Mouse (Mus musculus) limb, embryonic 11.5 days (tissue): Measurements from ENCODE around the gene Acat3. TPM values are rescaled to one million over a fixed set of nuclear protein-coding genes. Genes with fewer than 3 reads are reported as not detected.
"Not testable (repeated sequence)": the region's sequence is repeated elsewhere in the genome, so short reads cannot be mapped to it uniquely, and the experiment has no call there.

Source experiments
- ATAC-seq: fragments of 200-750 bp; cut with Nextera tagmentation; 2 replicates; pipeline ENCODE4 v1.8.0; 2017; ENCODE audit warnings: low read depth; ENCODE audit not compliant: insufficient number of reproducible peaks, low FRiP score, low TSS enrichment
- DNase-seq: peaks from one replicate; pipeline ENCODE4 v3.0.0-alpha.2; 2015; ENCODE audit warnings: low spot score
- H3K27ac ChIP-seq: fragments of 300-500 bp; sonication (generic); replicated peaks from 2 replicates; pipeline ENCODE4 v1.5.1; 2014; ENCODE audit warnings: low read depth, mild to moderate bottlenecking, low read length
- H3K27me3 ChIP-seq: fragments of 300-500 bp; sonication (generic); 2 replicates; pipeline ENCODE4 v1.6.1; 2014; ENCODE audit warnings: mild to moderate bottlenecking, low read length, mixed read lengths; ENCODE audit not compliant: control insufficient read depth, insufficient read depth
- H3K36me3 ChIP-seq: fragments of 300-500 bp; sonication (generic); 2 replicates; pipeline ENCODE4 v1.6.1; 2014; ENCODE audit warnings: mild to moderate bottlenecking, low read length, moderate library complexity, mixed read lengths; ENCODE audit not compliant: control insufficient read depth, insufficient read depth
- H3K4me1 ChIP-seq: fragments of 300-500 bp; sonication (generic); 2 replicates; pipeline ENCODE4 v1.6.1; 2014; ENCODE audit warnings: low read length, mixed read lengths; ENCODE audit not compliant: control insufficient read depth, insufficient read depth
- H3K4me2 ChIP-seq: fragments of 300-500 bp; sonication (generic); 2 replicates; pipeline ENCODE4 v1.6.1; 2014; ENCODE audit warnings: low read depth, mild to moderate bottlenecking, moderate library complexity; ENCODE audit not compliant: severe bottlenecking
- H3K4me3 ChIP-seq: fragments of 300-500 bp; sonication (generic); 2 replicates; pipeline ENCODE4 v1.5.1; 2014; ENCODE audit warnings: low read depth, low read length
- H3K9ac ChIP-seq: fragments of 300-500 bp; sonication (generic); 2 replicates; pipeline ENCODE4 v1.6.1; 2014; ENCODE audit warnings: mild to moderate bottlenecking, low read length
- H3K9me3 ChIP-seq: fragments of 300-500 bp; sonication (generic); 2 replicates; pipeline ENCODE4 v1.6.1; 2016; ENCODE audit warnings: low read length; ENCODE audit not compliant: control insufficient read depth
- WGBS: fragments of 180-500 bp; shearing (Covaris S2); extraction: QIAGEN DNeasy Blood & Tissue Kit; methylation state at CpG from one replicate; pipeline ENCODE4 v1.1.7; 2014; 5-methylcytosine and 5-hydroxymethylcytosine counted together
- polyA plus RNA-seq: library from polyadenylated mRNA; unstranded; fragments of >200 nt; fragmentation: Nextera tagmentation; extraction: Ambion mirVana; gene quantifications from 2 replicates; pipeline ENCODE4 v1.2.1, GENCODE M21; 2014

Gene Acat3
- polyA plus RNA-seq, 1 experiment from 2014 or later, result 0.68 TPM

DNA sequence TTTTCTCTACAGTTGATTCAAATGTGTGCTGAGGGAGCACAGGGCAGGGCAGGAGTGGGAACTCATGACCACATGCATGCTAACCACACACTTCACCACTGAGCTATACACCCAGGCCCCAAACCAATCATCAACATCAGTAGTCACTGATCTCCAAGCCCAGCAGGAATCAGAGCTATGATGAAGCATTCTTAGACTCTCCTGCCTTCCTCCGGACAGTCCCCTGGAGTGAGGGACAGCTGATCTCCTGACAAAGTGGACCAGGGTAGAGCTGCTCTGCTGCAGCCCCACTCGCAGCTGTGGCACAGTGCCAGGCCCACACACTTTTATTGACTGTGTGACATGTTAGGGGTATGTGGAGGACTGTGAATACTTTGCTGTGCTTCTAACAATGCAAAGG, 19.0 kb upstream of the Acat3 start:
- ATAC-seq, H3K4me3 ChIP-seq, DNase-seq, H3K4me1 ChIP-seq, H3K9ac ChIP-seq, H3K27me3 ChIP-seq, H3K36me3 ChIP-seq, H3K9me3 ChIP-seq, H3K27ac ChIP-seq: not testable (repeated sequence)
- 29% methylated on average over 1 of the region's 2 CpGs for WGBS
- peak overlapping the region; percentile 25; the same call in 1 of the 2 replicates for H3K4me2 ChIP-seq

DNA sequence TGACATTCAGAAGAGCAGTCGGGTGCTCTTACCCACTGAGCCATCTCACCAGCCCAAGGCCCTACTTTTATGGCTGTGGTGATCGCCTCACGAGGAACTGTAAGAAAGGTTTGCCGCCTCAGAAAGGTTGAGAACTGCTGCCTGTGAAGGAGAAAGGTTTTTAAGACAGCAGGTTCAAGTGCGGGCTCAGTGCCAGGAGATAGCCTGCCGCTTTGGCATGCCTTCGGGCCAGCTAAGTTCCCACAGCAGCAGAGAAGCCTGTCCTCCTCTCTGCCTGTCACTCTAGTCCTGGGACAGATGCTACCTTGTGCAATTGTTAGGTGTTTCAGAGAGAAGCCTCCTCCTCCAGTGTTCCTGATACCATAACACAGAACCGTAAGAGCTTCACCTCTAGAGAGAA, 16.3 kb upstream of the Acat3 start:
- H3K27ac ChIP-seq, result no peak overlapping the region
- ATAC-seq (no peak), DNase-seq (no peak)
- 94% methylated on average over 8 of the region's 8 CpGs for WGBS
- H3K4me3 ChIP-seq, result no peak overlapping the region
- H3K36me3 ChIP-seq, result peaks cover 5% of the 10 kb centered on the region; the same call in 1 of the 2 replicates
- no peaks in the 10 kb centered on the region for H3K9me3 ChIP-seq
- H3K4me2 ChIP-seq, result no peak overlapping the region
- H3K9ac ChIP-seq, result no peak overlapping the region; the same call in 1 of the 2 replicates
- H3K27me3 ChIP-seq, result no peaks in the 10 kb centered on the region
- H3K4me1 ChIP-seq, result no peaks in the 10 kb centered on the region; the same call in 1 of the 2 replicates

DNA sequence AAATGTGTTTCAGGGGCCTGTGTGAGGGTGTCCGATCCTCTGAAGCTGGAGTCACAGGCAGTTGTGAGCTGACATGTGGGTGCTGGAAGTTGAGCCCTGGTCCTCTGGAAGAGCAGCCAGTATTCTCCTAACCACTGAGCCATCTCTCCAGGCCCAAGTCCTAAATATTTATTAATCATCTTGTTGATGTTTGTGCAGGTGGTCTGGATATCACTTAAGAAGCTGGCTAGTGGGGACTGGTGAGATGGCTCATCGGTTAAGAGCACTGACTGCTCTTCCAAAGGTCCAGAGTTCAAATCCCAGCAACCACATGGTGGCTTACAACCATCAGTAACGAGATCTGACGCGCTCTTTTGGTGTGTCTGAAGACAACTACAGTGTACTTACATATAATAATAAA, 9.3 kb upstream of the Acat3 start:
- ATAC-seq, result no peak
- Histone ChIP-seq H3K9ac (no peak overlapping the region), H3K4me2 (no peak overlapping the region), H3K36me3 (peaks cover 17% of the 10 kb centered on the region; the same call in 1 of the 2 replicates), H3K4me1 (no peaks in the 10 kb centered on the region), H3K27ac (no peak overlapping the region), H3K9me3 (no peaks in the 10 kb centered on the region), H3K4me3 (no peak overlapping the region), H3K27me3 (no peaks in the 10 kb centered on the region)
- 92% methylated on average over 5 of the region's 5 CpGs for WGBS
- no peak for DNase-seq

DNA sequence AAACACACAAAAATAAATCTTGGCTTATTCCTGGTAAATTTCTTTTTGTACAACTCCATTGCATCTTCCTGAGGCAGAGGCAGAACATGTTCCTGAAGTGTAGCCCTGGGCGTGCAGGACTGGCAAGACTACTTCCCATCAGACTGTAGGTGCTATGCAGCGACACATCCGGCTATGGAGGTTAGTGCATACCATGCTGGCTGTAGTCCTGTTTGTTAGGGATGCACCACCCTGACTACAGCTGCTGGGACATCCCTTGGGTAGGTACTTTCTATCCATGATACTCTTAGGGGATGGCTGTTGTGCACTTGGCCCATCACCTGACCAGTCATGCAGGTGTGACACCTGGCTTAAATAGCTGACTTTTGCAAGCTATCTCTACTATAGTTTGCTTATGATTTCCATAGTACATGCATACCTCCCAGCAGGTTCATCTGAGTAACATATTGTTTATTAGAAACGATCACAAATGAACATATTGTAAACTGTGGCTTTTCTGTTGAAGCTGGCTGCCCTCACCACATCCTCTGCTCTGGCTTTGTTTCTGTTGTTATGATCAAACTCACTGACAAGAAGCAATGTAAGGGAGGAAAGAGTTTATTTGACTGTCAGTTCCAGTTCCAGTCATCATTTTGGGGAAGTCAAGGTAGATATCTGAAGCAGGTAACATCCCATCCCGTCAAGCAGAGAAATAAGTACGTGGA, 2.2 kb upstream of the Acat3 start:
- 90% methylated on average over 6 of the region's 6 CpGs for WGBS

DNA sequence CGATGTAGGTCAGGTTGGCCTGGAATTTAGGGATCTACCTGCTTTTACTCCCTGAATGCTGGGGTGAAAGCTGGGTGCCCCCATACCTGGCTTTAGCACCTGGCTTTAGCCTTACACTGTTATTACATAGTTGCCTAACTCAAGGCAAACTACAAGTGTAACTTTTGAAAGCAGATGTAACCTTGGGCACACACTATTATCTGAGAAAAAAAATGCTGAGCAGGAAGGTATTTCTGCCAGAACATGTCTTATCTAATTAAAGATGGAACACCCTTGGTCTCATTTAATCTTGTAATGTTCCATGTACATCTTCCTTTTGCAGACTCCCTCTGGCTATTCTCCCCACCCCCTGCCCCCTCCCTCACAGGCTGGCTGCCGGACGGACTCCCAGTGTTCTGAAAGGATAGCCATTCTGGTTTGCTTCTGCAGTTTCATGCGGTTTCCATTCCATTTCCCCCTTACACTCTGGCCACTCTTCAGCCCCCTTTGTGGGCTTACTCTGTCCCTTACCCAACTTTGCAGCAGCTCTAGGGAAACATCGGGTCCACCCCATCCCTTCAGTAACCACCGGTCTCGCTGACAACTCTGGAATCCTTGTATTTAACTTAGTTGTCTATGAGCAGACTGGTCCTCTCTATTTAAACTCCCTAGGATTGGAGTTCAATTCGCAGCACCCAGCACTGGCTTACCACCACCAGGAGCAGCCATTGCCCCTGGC, 1.3 kb upstream of the Acat3 start:
- Histone ChIP-seq H3K4me2 (no peak overlapping the region), H3K27ac (no peak overlapping the region), H3K27me3 (no peaks in the 10 kb centered on the region), H3K9ac (no peak overlapping the region), H3K36me3 (peaks cover 8% of the 10 kb centered on the region; the same call in 1 of the 2 replicates), H3K4me3 (no peak overlapping the region), H3K4me1 (0 out of 2 replicates have a peak, but pooled peaks cover 5% of the 10 kb centered on the region), H3K9me3 (no peaks in the 10 kb centered on the region)
- 80% methylated on average over 8 of the region's 8 CpGs for WGBS
- ATAC-seq (no peak), DNase-seq (no peak)

More for the DNA sequence above, 2.2 kb upstream of the Acat3 start:
- Histone ChIP-seq H3K27ac (no peak overlapping the region), H3K27me3 (no peaks in the 10 kb centered on the region), H3K4me1 (0 out of 2 replicates have a peak, but pooled peaks cover 5% of the 10 kb centered on the region), H3K9me3 (no peaks in the 10 kb centered on the region), H3K4me2 (no peak overlapping the region), H3K9ac (no peak overlapping the region), H3K4me3 (no peak overlapping the region), H3K36me3 (peaks cover 8% of the 10 kb centered on the region; the same call in 1 of the 2 replicates)
- ATAC-seq, result no peak
- no peak for DNase-seq

DNA sequence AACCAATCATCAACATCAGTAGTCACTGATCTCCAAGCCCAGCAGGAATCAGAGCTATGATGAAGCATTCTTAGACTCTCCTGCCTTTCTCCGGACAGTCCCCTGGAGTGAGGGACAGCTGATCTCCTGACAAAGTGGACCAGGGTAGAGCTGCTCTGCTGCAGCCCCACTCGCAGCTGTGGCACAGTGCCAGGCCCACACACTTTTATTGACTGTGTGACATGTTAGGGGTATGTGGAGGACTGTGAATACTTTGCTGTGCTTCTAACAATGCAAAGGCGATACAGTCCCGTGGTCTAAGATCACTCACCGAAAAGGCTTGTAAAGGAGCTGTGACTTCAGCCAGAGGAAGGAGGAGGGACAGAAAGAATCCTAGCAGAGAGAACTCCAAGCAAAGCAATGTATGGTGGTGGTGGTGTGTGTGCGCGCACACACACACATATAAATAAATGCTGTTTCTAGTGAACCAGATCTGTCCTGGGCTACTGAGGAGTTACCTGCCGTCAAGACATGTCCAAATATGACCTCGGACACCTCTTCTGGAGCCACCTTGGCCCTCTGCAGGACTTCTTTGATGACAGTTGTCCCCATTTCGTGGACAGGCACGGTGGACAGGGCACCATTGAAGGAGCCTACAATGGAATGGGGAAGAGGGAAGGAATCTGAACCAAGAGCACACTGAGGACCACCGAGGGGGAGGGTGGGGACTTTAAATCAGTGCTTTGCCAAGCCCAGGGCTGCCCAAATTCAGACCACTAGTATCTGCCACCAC, 837 bp downstream of the Acat3 start:
- H3K4me1 ChIP-seq, H3K9me3 ChIP-seq, H3K27me3 ChIP-seq, H3K9ac ChIP-seq, H3K36me3 ChIP-seq, H3K4me3 ChIP-seq, ATAC-seq, H3K27ac ChIP-seq, DNase-seq: not testable (repeated sequence)
- 61% methylated on average over 2 of the region's 12 CpGs for WGBS
- peak overlapping the region; percentile 53 for H3K4me2 ChIP-seq

DNA sequence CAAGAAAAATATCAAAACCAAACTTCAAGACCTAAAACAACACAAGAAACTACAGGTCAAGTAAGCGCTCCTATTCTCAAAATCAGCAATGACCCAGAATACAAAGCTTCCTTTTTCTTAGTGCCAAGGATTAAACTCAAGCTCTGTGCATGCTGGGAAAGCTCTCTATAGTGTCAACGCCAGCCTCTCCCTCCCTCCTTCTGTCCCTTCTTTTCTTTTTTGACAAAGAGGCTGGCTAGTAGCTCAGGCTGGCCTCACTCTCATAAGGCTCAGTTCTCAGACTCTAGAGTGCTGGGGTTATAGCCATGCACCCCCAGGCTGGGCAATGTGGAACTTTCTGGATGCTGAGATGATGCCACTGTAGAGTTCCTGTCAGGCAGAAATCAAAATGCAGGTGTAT, 2.3 kb downstream of the Acat3 start:
- Histone ChIP-seq H3K4me1 (0 out of 2 replicates have a peak, but pooled peaks cover 5% of the 10 kb centered on the region), H3K4me3 (no peak overlapping the region), H3K9ac (no peak overlapping the region), H3K27me3 (no peaks in the 10 kb centered on the region), H3K27ac (no peak overlapping the region), H3K36me3 (no peaks in the 10 kb centered on the region), H3K4me2 (no peak overlapping the region), H3K9me3 (no peaks in the 10 kb centered on the region)
- ATAC-seq (no peak), DNase-seq (no peak)
- 61% methylated on average over 2 of the region's 2 CpGs for WGBS

DNA sequence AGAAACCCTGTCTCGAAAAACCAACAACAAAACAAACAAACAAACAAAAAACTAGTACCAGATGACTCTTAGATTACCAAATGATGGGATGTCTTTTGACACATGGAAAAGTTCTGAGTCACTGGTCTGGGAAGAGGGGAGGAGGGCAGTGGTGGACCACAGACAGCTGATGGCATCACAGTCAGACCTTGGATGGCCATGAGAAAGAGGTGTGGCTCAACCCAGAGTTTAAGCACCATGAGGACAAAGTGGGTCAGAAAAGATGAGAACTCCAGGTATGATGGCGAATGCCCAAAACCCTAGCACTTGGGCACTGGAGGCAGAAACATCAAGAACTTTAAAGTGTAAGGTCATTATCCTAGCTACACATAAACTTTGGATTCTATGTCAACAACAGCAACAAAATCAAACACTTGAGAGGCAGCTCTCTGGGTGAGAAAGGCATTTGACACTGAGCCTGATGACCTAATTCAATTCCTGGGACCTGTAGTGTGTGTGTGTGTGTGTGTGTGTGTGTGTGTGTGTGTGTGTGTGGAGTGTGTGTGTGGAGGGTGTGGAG, 2.9 kb downstream of the Acat3 start:
- Histone ChIP-seq H3K27me3 (no peaks in the 10 kb centered on the region), H3K4me2 (no peak overlapping the region), H3K9ac (no peak overlapping the region), H3K36me3 (no peaks in the 10 kb centered on the region), H3K9me3 (no peaks in the 10 kb centered on the region), H3K4me1 (0 out of 2 replicates have a peak, but pooled peaks cover 5% of the 10 kb centered on the region), H3K27ac (no peak overlapping the region), H3K4me3 (no peak overlapping the region)
- WGBS, result 86% methylated on average over 2 of the region's 2 CpGs
- DNase-seq, result no peak
- no peak for ATAC-seq
